Mouse (Mus musculus) stomach, embryonic 14.5 days (tissue): ENCODE data around the gene Spata13. TPM values are rescaled to one million over a fixed set of nuclear protein-coding genes. Genes with fewer than 3 reads are reported as not detected.
A peak's percentile ranks its signal among the peaks of the same experiment; 100 is the strongest.

Experiments
- ATAC-seq: fragments of 200-750 bp; cut with Nextera tagmentation; 2 replicates; pipeline ENCODE4 v1.8.0; 2017; ENCODE audit warnings: low read depth, moderate TSS enrichment; ENCODE audit not compliant: insufficient number of reproducible peaks, insufficient read depth, low FRiP score
- H3K27ac ChIP-seq: fragments of 300-500 bp; sonication (generic); 2 replicates; pipeline ENCODE4 v1.5.1; 2014; ENCODE audit warnings: mild to moderate bottlenecking, low read length, moderate library complexity, mixed read lengths
- H3K27me3 ChIP-seq: fragments of 300-500 bp; sonication (generic); 2 replicates; pipeline ENCODE4 v1.6.1; 2014; ENCODE audit warnings: low read length, control low read depth, mixed read lengths; ENCODE audit not compliant: control insufficient read depth, insufficient read depth
- H3K36me3 ChIP-seq: fragments of 300-500 bp; sonication (generic); 2 replicates; pipeline ENCODE4 v1.6.1; 2014; ENCODE audit warnings: mild to moderate bottlenecking, control low read depth, low read length, moderate library complexity, mixed read lengths; ENCODE audit not compliant: control insufficient read depth, insufficient read depth
- H3K4me1 ChIP-seq: fragments of 300-500 bp; sonication (generic); 2 replicates; pipeline ENCODE4 v1.6.1; 2014; ENCODE audit warnings: low read length, control low read depth, mixed read lengths; ENCODE audit not compliant: control insufficient read depth, insufficient read depth
- H3K4me2 ChIP-seq: fragments of 300-500 bp; sonication (generic); replicated peaks from 2 replicates; pipeline ENCODE4 v1.6.1; 2014; ENCODE audit warnings: low read depth, low read length, control low read depth
- H3K4me3 ChIP-seq: fragments of 300-500 bp; sonication (generic); 2 replicates; pipeline ENCODE4 v1.5.1; 2014; ENCODE audit warnings: low read depth, low read length, control low read depth
- H3K9ac ChIP-seq: fragments of 300-500 bp; sonication (generic); replicated peaks from 2 replicates; pipeline ENCODE4 v1.6.1; 2014; ENCODE audit warnings: low read depth, mild to moderate bottlenecking, control low read depth, low read length, moderate library complexity, mixed read lengths
- H3K9me3 ChIP-seq: fragments of 300-500 bp; sonication (generic); 2 replicates; pipeline ENCODE4 v1.6.1; 2016; ENCODE audit warnings: low read depth, low read length, control low read depth; ENCODE audit not compliant: control insufficient read depth
- WGBS: fragments of 180-500 bp; shearing (Covaris S2); extraction: QIAGEN DNeasy Blood & Tissue Kit; methylation state at CpG from one replicate; pipeline ENCODE4 v1.1.7; 2014; 5-methylcytosine and 5-hydroxymethylcytosine counted together
- polyA plus RNA-seq: library from polyadenylated mRNA; unstranded; fragments of >200 nt; fragmentation: Nextera tagmentation; extraction: Ambion mirVana; gene quantifications from 2 replicates; pipeline ENCODE4 v1.2.1, GENCODE M21; 2014

Spata13 gene
- polyA plus RNA-seq, 1 experiment from 2014 or later: 17.9 TPM

GRCm38 (mm10) chr14:60764526-60764925 is 130.7 kb downstream of the Spata13 start:
- 64% methylated on average over 4 of the region's 4 CpGs for WGBS
- Histone ChIP-seq H3K27ac (no peak overlapping the region), H3K4me2 (no peak overlapping the region), H3K27me3 (no peaks in the 10 kb centered on the region), H3K9ac (no peak overlapping the region), H3K9me3 (no peaks in the 10 kb centered on the region), H3K4me1 (no peaks in the 10 kb centered on the region), H3K36me3 (no peaks in the 10 kb centered on the region), H3K4me3 (no peak overlapping the region)
- no peak for ATAC-seq

- H3K27ac ChIP-seq: no peak overlapping the region
- 44% methylated on average over 2 of the region's 2 CpGs for WGBS
- no peak for ATAC-seq
Observed at GRCm38 (mm10) chr14:60765025-60765424, 131.2 kb downstream of the Spata13 start.

GRCm38 (mm10) chr14:60767884-60768283 is 134.1 kb downstream of the Spata13 start, which contains the start of gene C1qtnf9:
TSS of gene C1qtnf9 (plus strand) at chr14:60768134.
- H3K4me3 ChIP-seq: no peak within 1 kb of the TSS
- no peak within 1 kb of the TSS for H3K4me2 ChIP-seq
- H3K9ac ChIP-seq: no peak within 1 kb of the TSS
- no peak for ATAC-seq
- H3K9me3 ChIP-seq: no peaks in the 10 kb centered on the region
- H3K36me3 ChIP-seq: no peaks in the 10 kb centered on the region
- no peaks in the 10 kb centered on the region for H3K4me1 ChIP-seq
- H3K27ac ChIP-seq: no peak within 1 kb of the TSS
- no peaks in the 10 kb centered on the region for H3K27me3 ChIP-seq
- 68% methylated on average over 4 of the region's 4 CpGs for WGBS

More at GRCm38 (mm10) chr14:60765025-60765424, 131.2 kb downstream of the Spata13 start:
- Histone ChIP-seq H3K4me3 (no peak overlapping the region), H3K4me1 (no peaks in the 10 kb centered on the region), H3K36me3 (no peaks in the 10 kb centered on the region), H3K9ac (no peak overlapping the region), H3K27me3 (no peaks in the 10 kb centered on the region), H3K9me3 (no peaks in the 10 kb centered on the region), H3K4me2 (no peak overlapping the region)

- ATAC-seq: no peak
- WGBS: 43% methylated on average over 6 of the region's 6 CpGs
- Histone ChIP-seq H3K36me3 (no peaks in the 10 kb centered on the region), H3K9ac (no peak overlapping the region), H3K9me3 (no peaks in the 10 kb centered on the region), H3K27ac (no peak overlapping the region), H3K4me3 (no peak overlapping the region), H3K4me1 (no peaks in the 10 kb centered on the region), H3K4me2 (no peak overlapping the region), H3K27me3 (no peaks in the 10 kb centered on the region)
Observed at GRCm38 (mm10) chr14:60769340-60769739, 135.5 kb downstream of the Spata13 start.

- 78% methylated on average over 6 of the region's 6 CpGs for WGBS
- H3K9ac ChIP-seq: no peak overlapping the region
- no peaks in the 10 kb centered on the region for H3K36me3 ChIP-seq
- H3K27ac ChIP-seq: no peak overlapping the region
- H3K9me3 ChIP-seq: no peaks in the 10 kb centered on the region
- H3K4me2 ChIP-seq: no peak overlapping the region
- no peak for ATAC-seq
- H3K27me3 ChIP-seq: no peaks in the 10 kb centered on the region
- no peaks in the 10 kb centered on the region for H3K4me1 ChIP-seq
- no peak overlapping the region for H3K4me3 ChIP-seq
Observed at GRCm38 (mm10) chr14:60770594-60770993, 136.8 kb downstream of the Spata13 start.

- H3K27me3 ChIP-seq: no peaks in the 10 kb centered on the region
- ATAC-seq: no peak
- no peak overlapping the region for H3K27ac ChIP-seq
- no peaks in the 10 kb centered on the region for H3K4me1 ChIP-seq
- H3K4me3 ChIP-seq: no peak overlapping the region; the same call in 1 of the 2 replicates
- H3K36me3 ChIP-seq: no peaks in the 10 kb centered on the region
- no peaks in the 10 kb centered on the region for H3K9me3 ChIP-seq
- 8% methylated on average over 8 of the region's 8 CpGs for WGBS
- peak overlapping the region; percentile 40 for H3K4me2 ChIP-seq
- no peak overlapping the region for H3K9ac ChIP-seq
Observed at GRCm38 (mm10) chr14:60771057-60771456, 137.3 kb downstream of the Spata13 start.

- ATAC-seq: no peak
- Histone ChIP-seq H3K36me3 (no peaks in the 10 kb centered on the region), H3K27ac (no peak overlapping the region), H3K9ac (no peak overlapping the region), H3K4me2 (no peak overlapping the region), H3K27me3 (no peaks in the 10 kb centered on the region), H3K4me1 (no peaks in the 10 kb centered on the region), H3K4me3 (no peak overlapping the region), H3K9me3 (no peaks in the 10 kb centered on the region)
- 88% methylated on average over 2 of the region's 2 CpGs for WGBS
Observed at GRCm38 (mm10) chr14:60773476-60773875, 139.7 kb downstream of the Spata13 start.

GRCm38 (mm10) chr14:60776521-60776920 is 142.7 kb downstream of the Spata13 start:
- Histone ChIP-seq H3K4me2 (no peak overlapping the region), H3K27ac (no peak overlapping the region), H3K4me1 (no peaks in the 10 kb centered on the region), H3K4me3 (no peak overlapping the region), H3K9ac (no peak overlapping the region), H3K27me3 (no peaks in the 10 kb centered on the region), H3K36me3 (no peaks in the 10 kb centered on the region), H3K9me3 (no peaks in the 10 kb centered on the region)
- WGBS: 80% methylated on average over 8 of the region's 8 CpGs
- ATAC-seq: no peak

- no peaks in the 10 kb centered on the region for H3K4me1 ChIP-seq
- H3K27ac ChIP-seq: no peak overlapping the region
- H3K36me3 ChIP-seq: no peaks in the 10 kb centered on the region
- H3K27me3 ChIP-seq: no peaks in the 10 kb centered on the region
- H3K4me2 ChIP-seq: no peak overlapping the region
- WGBS: 83% methylated on average over 5 of the region's 5 CpGs
- H3K9me3 ChIP-seq: no peaks in the 10 kb centered on the region
- ATAC-seq: no peak
- no peak overlapping the region for H3K4me3 ChIP-seq
- H3K9ac ChIP-seq: no peak overlapping the region
Observed at GRCm38 (mm10) chr14:60777485-60777919, 143.7 kb downstream of the Spata13 start.
